Mouse (Mus musculus): ENCODE measurements around the gene Dmrt3. TPM values are rescaled to one million over a fixed set of nuclear protein-coding genes. Genes with fewer than 3 reads are reported as not detected.
A peak's percentile ranks its signal among the peaks of the same experiment; 100 is the strongest.

Gene Dmrt3
- polyA plus RNA-seq, 1 experiment from 2014 or later = 2.1 TPM

GRCm38 (mm10) chr19:25608961-25609850 lies 895 bp upstream of the Dmrt3 start:
- WGBS = under 1% methylated on average over 33 of the region's 33 CpGs
- peaks cover 45% of the 10 kb centered on the region for H3K4me1 ChIP-seq

DNA sequence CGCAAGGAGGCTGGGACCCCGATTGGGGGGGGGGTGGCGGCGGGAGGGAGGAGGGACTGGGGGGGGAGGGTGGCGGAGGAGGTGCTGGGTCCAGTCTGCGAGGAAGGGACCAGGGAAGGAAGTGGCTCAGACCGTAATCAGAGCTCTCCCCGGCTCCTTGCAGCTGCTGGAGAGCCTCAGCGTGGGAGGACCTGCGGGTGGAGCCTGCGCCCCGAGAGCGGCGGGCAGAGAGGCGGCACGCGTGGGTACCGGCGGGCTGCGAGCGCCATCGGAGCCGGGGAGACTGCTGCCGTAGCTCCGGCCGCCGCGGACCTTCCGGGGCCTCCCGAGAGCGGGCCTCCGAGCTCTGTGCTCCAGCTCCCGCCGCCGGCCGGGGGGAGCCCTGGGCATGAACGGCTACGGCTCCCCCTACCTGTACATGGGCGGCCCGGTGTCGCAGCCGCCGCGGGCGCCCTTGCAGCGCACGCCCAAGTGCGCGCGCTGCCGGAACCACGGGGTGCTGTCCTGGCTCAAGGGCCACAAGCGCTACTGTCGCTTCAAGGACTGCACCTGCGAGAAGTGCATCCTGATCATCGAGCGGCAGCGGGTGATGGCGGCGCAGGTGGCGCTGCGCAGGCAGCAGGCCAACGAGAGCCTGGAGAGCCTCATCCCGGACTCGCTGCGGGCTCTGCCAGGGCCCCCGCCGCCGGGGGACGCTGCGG lies 460 bp downstream of the Dmrt3 start:
- Histone ChIP-seq H3K4me3 (peak overlapping the region; percentile 58), H3K36me3 (replicated peaks) (no peaks in the 10 kb centered on the region), H3K4me1 (peaks cover 44% of the 10 kb centered on the region), H3K27me3 (replicated peaks; ENCODE audit: low read depth, poor library complexity, severe bottlenecking) (peaks cover 100% of the 10 kb centered on the region), H3K27ac (replicated peaks) (peak overlapping the region; percentile 75), H3K9me3 (no peaks in the 10 kb centered on the region)
- peak; percentile 69 for DNase-seq (ENCODE audit: low spot score)
- under 1% methylated on average over 67 of the region's 71 CpGs for WGBS

More at GRCm38 (mm10) chr19:25608961-25609850, 895 bp upstream of the Dmrt3 start:
- Histone ChIP-seq H3K9me3 (no peaks in the 10 kb centered on the region), H3K36me3 (replicated peaks) (no peaks in the 10 kb centered on the region), H3K4me3 (peak overlapping the region; percentile 58; the same call in 1 of the 2 replicates), H3K27ac (replicated peaks) (no peak overlapping the region), H3K27me3 (replicated peaks; ENCODE audit: low read depth, poor library complexity, severe bottlenecking) (peaks cover 100% of the 10 kb centered on the region)
- DNase-seq (ENCODE audit: low spot score) = peak; percentile 52

GRCm38 (mm10) chr19:25611116-25611515 lies 1.0 kb downstream of the Dmrt3 start:
- peak; percentile 67 for DNase-seq (ENCODE audit: low spot score)
- no peaks in the 10 kb centered on the region for H3K36me3 ChIP-seq (replicated peaks)
- under 1% methylated on average over 42 of the region's 42 CpGs for WGBS
- H3K27ac ChIP-seq (replicated peaks) = peak overlapping the region; percentile 75
- H3K27me3 ChIP-seq (replicated peaks; ENCODE audit: low read depth, poor library complexity, severe bottlenecking) = peaks cover 100% of the 10 kb centered on the region
- peaks cover 43% of the 10 kb centered on the region for H3K4me1 ChIP-seq
- H3K4me3 ChIP-seq = peak overlapping the region; percentile 58
- no peaks in the 10 kb centered on the region for H3K9me3 ChIP-seq

- Histone ChIP-seq H3K4me3 (peak overlapping the region; percentile 58; the same call in 1 of the 2 replicates), H3K36me3 (replicated peaks) (no peaks in the 10 kb centered on the region), H3K4me1 (peaks cover 34% of the 10 kb centered on the region), H3K9me3 (no peaks in the 10 kb centered on the region), H3K27me3 (replicated peaks; ENCODE audit: low read depth, poor library complexity, severe bottlenecking) (peaks cover 100% of the 10 kb centered on the region), H3K27ac (replicated peaks) (no peak overlapping the region)
- DNase-seq (ENCODE audit: low spot score) = peak; percentile 43
- 3% methylated on average over 16 of the region's 16 CpGs for WGBS
These were observed 2.0 kb downstream of the Dmrt3 start for GRCm38 (mm10) chr19:25611876-25612805.

DNA sequence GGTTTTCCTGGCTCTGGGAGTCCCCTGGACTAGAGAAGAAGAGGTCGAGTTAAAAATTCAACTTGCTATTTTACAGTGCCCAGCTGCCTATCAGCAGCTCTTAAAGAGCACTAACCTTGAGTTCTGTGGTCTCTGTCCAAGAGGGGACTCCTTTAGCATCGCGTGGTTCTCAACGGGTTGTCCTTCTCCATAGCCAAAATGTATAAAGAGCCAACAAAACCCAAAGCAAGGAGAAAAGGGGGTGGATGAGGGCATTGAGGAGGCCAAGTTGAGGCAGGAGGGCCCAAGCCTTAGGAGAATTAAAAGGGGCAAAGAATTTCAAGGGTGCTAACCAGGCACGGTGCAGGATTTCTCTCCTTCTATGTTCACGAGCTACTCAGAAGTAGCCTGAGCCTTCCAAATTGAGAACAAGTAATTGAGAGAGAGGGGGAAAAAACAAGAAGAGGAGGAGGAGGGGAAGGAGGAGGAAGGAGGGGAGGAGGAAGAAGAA lies 2.8 kb downstream of the Dmrt3 start:
- Histone ChIP-seq H3K9me3 (no peaks in the 10 kb centered on the region), H3K4me1 (peaks cover 34% of the 10 kb centered on the region), H3K27me3 (replicated peaks; ENCODE audit: low read depth, poor library complexity, severe bottlenecking) (peaks cover 100% of the 10 kb centered on the region), H3K4me3 (peak overlapping the region; percentile 58; the same call in 1 of the 2 replicates), H3K36me3 (replicated peaks) (no peaks in the 10 kb centered on the region), H3K27ac (replicated peaks) (no peak overlapping the region)
- DNase-seq (ENCODE audit: low spot score) = peak; percentile 23
- WGBS = 4% methylated on average over 6 of the region's 6 CpGs

GRCm38 (mm10) chr19:25613476-25614300 lies 3.6 kb downstream of the Dmrt3 start:
- no peak overlapping the region for H3K27ac ChIP-seq (replicated peaks)
- DNase-seq (ENCODE audit: low spot score) = peak; percentile 60
- H3K9me3 ChIP-seq = no peaks in the 10 kb centered on the region
- no peaks in the 10 kb centered on the region for H3K36me3 ChIP-seq (replicated peaks)
- WGBS = 7% methylated on average over 13 of the region's 13 CpGs
- H3K4me1 ChIP-seq = peaks cover 35% of the 10 kb centered on the region
- H3K27me3 ChIP-seq (replicated peaks; ENCODE audit: low read depth, poor library complexity, severe bottlenecking) = peaks cover 100% of the 10 kb centered on the region
- peak overlapping the region; percentile 21; the same call in 1 of the 2 replicates for H3K4me3 ChIP-seq

DNA sequence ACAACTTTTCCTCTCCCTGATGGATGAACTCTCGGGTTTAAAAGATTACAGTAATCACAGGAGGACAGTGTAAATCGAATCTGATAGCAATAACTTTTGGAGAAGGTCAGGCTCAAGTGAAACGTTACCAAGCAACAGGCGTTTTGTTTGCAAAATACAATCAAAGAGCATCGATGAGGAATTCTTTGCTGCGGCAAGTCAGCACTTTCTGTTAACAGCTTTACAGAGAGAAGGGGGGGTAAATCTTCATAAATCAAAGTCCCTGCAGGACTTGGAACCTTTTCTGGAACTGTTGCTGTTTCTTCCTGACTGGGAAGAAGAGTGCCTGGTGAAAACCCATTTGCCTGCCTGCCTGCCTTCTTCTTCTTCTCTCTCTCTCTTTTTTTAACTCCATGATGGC lies 5.8 kb downstream of the Dmrt3 start:
- Histone ChIP-seq H3K27me3 (replicated peaks; ENCODE audit: low read depth, poor library complexity, severe bottlenecking) (peaks cover 100% of the 10 kb centered on the region), H3K36me3 (replicated peaks) (no peaks in the 10 kb centered on the region), H3K9me3 (no peaks in the 10 kb centered on the region), H3K27ac (replicated peaks) (no peak overlapping the region), H3K4me1 (peaks cover 32% of the 10 kb centered on the region), H3K4me3 (no peak overlapping the region)
- 29% methylated on average over 6 of the region's 6 CpGs for WGBS
- DNase-seq (ENCODE audit: low spot score) = no peak

DNA sequence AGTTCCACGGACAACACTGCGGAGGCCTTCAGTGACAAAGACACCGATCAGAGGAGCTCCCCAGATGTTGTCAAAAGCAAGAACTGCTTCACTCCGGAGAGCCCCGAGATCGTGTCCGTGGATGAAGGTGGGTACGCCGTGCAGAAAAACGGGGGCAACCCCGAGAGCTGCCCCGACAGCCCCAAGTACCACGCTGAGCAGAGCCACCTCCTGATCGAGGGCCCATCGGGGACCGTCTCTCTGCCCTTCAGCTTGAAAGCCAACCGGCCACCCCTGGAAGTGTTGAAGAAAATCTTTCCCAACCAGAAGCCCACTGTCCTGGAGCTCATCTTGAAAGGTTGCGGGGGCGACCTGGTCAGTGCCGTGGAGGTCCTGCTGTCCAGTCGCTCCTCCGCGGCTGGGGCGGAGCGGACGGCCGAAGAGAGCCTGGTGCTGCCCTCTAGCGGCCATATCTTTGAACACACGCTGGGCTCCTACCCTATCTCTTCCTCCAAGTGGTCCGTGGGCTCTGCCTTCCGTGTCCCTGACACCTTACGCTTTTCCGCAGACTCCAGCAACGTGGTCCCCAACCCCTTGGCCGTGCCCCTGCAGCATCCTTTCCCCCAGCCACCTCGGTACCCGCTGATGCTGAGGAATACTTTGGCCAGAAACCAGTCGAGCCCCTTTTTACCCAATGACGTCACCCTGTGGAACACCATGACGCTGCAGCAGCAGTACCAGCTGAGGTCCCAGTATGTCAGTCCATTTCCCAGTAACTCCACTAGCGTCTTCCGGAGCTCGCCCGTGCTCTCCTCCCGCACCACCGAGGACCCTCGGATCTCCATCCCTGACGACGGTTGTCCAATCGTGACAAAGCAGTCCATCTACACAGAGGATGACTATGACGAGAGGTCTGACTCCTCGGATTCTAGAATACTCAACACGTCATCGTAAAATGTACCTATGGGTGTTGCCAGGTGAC lies 12.5 kb downstream of the Dmrt3 start:
- H3K27ac ChIP-seq (replicated peaks) = no peak overlapping the region
- peaks cover 18% of the 10 kb centered on the region for H3K4me1 ChIP-seq
- peak overlapping the region; percentile 40 for H3K4me3 ChIP-seq
- H3K27me3 ChIP-seq (replicated peaks; ENCODE audit: low read depth, poor library complexity, severe bottlenecking) = peaks cover 100% of the 10 kb centered on the region
- no peaks in the 10 kb centered on the region for H3K9me3 ChIP-seq
- DNase-seq (ENCODE audit: low spot score) = peak; percentile 82
- H3K36me3 ChIP-seq (replicated peaks) = no peaks in the 10 kb centered on the region
- WGBS = 32% methylated on average over 54 of the region's 54 CpGs

DNA sequence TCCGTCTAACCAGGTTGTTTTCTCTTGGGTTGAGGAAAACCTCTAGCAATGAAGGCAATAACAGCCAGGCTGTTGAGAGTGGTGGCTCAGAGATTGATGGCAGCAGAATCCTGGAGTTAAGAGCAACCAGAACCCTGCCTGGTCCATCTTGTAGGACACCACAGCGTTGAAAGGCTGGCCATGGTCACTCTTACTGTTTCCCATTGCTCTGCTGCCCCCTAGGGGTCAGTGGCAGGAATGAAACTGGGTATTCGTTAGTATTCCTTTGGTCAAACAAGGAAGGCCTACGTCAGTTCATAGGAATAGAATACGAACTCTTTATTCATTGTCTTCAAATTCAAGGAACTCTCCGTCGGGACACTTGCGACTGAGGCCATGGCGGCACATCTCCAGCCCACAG lies 18.4 kb downstream of the Dmrt3 start:
- 10% methylated on average over 9 of the region's 9 CpGs for WGBS

GRCm38 (mm10) chr19:25635119-25635518 lies 25.0 kb downstream of the Dmrt3 start:
- Histone ChIP-seq H3K27me3 (replicated peaks; ENCODE audit: low read depth, poor library complexity, severe bottlenecking) (peaks cover 27% of the 10 kb centered on the region), H3K4me3 (no peak overlapping the region), H3K4me1 (peaks cover 3% of the 10 kb centered on the region; the same call in 1 of the 2 replicates), H3K36me3 (replicated peaks) (no peaks in the 10 kb centered on the region), H3K27ac (replicated peaks) (no peak overlapping the region), H3K9me3 (no peaks in the 10 kb centered on the region)
- no peak for DNase-seq (ENCODE audit: low spot score)
- 86% methylated on average over 5 of the region's 5 CpGs for WGBS

More for the DNA sequence above, 18.4 kb downstream of the Dmrt3 start:
- Histone ChIP-seq H3K27ac (replicated peaks) (no peak overlapping the region), H3K9me3 (no peaks in the 10 kb centered on the region), H3K4me3 (no peak overlapping the region), H3K27me3 (replicated peaks; ENCODE audit: low read depth, poor library complexity, severe bottlenecking) (peaks cover 76% of the 10 kb centered on the region), H3K4me1 (no peaks in the 10 kb centered on the region), H3K36me3 (replicated peaks) (no peaks in the 10 kb centered on the region)
- DNase-seq (ENCODE audit: low spot score) = peak; percentile 80

All from embryonic facial prominence, embryonic 10.5 days (tissue).